Mouse (Mus musculus): ENCODE measurements around the gene Mad2l1bp. TPM values are rescaled to one million over a fixed set of nuclear protein-coding genes. Genes with fewer than 3 reads are reported as not detected.

The Mad2l1bp gene
- total RNA-seq, 2 experiments from 2014 or later, result 10.7 to 11.0 TPM

GRCm38 (mm10) chr17:46157131-46157530, 3.8 kb upstream of the Mad2l1bp start:
- no peak for DNase-seq (ENCODE audit: extremely low spot score in 1 of 2, low spot score in 1 of 2)

DNA sequence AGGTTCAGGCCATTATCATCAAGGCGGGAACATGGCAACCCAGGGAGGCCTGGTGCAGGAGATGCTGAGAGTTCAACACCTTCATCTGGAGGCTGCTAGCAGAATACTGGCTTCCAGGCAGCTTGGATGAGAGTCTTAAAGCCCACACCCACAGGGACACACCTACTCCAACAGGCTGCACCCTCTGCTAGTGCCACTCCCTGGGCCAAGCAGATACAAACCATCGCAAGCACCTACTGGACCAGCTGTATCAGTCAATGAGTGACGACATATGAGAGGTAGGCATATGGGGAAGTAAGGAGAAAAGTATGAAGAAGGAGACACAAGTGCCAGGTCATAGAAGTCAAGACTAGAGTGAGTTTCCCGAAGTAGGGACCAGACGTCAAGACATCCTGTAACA, 3.3 kb upstream of the Mad2l1bp start:
- no peak for DNase-seq (ENCODE audit: extremely low spot score in 1 of 2, low spot score in 1 of 2)

DNA sequence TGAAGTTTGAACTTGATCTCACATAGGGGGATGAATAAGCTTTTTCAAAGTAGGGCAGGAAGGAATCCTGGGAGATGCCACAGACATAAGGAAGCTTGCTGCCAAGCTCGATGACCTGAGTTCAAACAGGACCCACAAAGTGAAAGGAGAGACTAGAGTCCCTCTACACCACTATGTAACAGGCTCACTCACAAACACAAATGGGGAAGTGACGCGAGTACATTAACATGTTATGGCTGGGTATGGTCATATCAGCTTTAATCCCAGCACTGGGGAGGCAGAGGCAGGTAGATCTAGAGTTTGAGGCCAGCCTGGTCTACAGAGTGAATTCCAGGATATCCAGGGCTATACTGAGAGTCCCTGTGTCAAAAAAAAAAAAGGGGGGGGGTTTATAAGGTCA, 983 bp upstream of the Mad2l1bp start:
- DNase-seq (ENCODE audit: extremely low spot score in 1 of 2, low spot score in 1 of 2), result no peak

DNA sequence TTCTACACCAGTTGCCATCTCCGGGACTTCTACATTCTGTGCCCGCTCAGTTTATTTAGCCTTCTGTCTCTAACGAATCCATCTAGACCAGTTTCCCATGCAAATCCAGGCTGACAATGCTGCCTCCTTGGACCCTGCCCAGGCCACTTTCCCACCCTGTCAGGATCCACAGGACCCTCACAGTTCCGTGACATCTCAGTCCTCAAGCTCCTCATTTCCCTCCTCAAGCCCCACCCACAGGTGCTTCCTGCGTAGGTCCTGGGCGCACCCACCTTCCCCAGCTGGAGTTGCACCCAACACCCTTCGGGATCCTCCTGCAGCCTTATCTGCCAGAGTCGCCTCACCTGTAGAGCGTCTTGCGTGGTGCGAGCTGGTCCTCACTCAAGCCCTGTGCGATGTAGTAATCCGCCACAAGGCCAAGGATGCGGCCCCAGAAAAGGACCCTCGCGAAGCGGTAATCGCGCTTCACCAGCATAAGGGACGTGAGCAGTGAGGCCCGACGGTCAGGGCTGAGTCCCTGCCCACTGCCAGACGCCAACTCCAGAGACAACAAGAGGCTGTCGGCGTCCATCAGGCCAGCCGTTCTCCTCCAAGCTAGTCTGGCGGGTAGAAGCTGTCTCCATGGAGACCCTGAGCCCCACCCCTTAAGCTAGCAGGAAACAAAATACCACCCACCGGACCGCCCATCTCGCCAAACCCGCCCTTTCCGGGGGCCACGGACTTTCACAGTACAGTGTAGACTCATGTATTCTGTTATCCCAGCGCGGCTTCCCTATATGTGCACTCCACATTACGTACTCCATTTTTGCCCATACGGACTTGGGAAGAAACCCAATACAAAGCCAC, 9.6 kb downstream of the Mad2l1bp start, which contains the start of gene Rsph9:
Rsph9 (minus strand) TSS at position 639 of the 846 bp plus-strand sequence.
- DNase-seq (ENCODE audit: extremely low spot score in 1 of 2, low spot score in 1 of 2), result peak; percentile 62 to 71

GRCm38 (mm10) chr17:46139872-46140271, 13.5 kb downstream of the Mad2l1bp start:
- DNase-seq (ENCODE audit: extremely low spot score in 1 of 2, low spot score in 1 of 2), result no peak

DNA sequence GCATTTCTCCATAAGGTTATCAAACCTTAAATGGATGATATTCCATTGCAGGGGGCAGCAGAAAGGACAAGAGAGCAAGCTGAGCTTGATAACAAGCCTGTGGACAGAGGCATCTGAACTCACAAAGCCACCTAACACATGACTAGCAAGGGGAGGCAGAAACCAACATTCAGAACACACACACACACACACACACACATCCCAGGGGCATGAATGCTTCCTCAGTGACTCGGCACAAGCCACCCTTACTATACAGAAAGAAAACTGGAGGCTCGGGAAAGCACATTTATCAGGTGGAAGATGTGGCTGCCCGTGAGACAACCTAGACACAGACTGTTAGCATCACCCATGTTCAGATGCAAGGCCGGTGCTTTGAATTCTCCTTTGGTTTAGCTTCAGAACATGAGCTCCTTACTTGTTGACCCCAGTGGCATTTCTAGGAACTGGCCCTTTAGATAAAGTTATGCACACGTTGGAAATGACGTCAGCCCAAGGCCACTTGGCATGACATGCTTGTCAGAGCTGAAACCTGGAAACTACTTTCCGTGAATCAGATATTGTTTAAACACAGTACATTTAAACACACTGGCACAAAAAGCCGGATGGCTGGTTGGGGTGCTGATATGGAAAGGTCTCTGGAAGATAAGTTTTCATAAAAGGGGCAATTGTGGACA, 14.7 kb downstream of the Mad2l1bp start:
- no peak for DNase-seq (ENCODE audit: extremely low spot score in 1 of 2, low spot score in 1 of 2)

GRCm38 (mm10) chr17:46132862-46133261, 20.5 kb downstream of the Mad2l1bp start:
- no peak for DNase-seq (ENCODE audit: extremely low spot score in 1 of 2, low spot score in 1 of 2)

DNA sequence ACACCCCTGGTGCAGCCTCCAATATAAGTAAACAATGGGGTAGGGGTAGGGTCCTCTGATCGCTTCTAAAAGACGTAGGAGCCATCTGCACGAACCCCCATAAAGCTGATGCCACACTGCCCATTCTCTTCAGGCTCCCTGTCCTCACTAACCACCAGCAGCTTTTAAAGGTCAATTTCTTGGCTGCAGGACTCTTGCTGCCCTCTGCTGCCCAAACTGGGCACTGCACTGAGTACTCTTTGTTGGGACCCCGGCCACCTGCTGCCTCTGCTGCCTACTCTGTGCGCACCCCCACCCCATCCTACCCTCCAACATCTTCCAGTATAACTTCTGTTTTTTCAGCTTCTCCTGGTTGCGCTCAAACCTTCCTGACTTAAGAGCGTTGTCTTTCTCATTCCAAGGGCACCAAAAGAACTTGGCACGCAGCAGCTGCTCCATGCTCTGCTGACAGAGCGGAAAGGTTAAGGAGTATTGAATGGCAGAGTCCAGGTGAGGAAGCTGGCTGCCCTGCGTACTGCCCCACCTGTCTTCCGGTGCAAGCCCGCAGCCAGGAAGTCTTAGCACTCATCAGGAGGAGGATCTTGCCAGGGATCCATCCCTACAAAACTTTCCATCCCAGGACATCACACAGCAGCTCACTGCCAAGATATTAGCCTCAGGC, 21.2 kb downstream of the Mad2l1bp start:
- peak; percentile 60 to 89 for DNase-seq (ENCODE audit: extremely low spot score in 1 of 2, low spot score in 1 of 2)

GRCm38 (mm10) chr17:46129741-46130498, 23.4 kb downstream of the Mad2l1bp start:
- DNase-seq (ENCODE audit: extremely low spot score in 1 of 2, low spot score in 1 of 2), result no peak

DNA sequence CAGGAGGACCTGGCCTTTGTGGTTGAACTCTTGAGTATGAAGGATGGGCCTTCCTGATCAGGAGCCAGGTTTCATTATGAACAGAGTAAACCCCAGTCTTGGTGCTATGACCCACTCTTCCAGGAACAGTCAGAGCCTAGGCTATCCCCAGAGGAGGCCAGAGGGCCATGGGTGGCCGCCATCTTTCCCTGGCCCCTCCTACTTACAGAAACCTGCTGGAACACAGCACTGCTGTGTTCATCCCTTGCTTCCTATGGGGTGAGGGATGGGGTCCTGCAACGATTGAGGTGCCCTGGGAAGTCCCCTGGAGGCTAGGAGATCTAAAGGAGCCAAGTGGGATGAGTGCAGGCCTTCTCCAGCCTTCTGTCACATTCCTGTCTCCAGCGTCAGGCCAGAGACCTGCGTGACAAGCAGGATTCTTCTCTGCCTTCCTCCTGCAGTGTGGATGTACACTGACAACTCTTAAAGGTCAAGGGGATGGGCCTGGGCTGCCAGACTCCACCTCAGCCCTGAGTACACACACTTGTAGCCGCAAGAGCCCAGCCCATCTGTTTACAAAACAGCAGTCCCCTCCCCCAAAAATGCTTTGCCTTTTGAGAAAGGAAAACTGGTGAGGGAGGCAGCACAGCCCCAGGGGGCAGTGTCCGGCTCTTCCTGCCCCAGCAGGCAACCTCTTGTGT, 25.4 kb downstream of the Mad2l1bp start:
- DNase-seq (ENCODE audit: extremely low spot score in 1 of 2, low spot score in 1 of 2), result no peak

DNA sequence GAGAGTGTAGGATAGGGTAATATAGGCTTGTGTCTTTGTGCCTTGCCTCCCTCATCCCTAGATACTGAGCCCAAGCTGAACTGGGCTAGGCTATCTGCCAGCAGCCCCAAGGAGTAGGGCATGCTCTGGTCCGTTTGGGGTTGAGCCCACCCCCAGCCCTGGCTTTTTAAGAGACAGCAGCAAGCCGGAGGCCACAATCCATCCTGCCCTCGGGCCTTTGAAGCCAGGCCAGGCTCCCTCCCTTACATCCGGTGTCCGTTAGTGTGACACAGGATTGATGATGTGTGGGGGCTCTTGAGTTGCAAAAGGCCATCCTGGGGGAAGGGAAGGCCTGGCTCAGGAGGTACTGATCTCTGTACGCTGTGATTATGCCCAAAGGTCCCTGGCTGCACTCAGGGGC, 26.7 kb downstream of the Mad2l1bp start:
- no peak for DNase-seq (ENCODE audit: extremely low spot score in 1 of 2, low spot score in 1 of 2)

- DNase-seq (ENCODE audit: extremely low spot score in 1 of 2, low spot score in 1 of 2), result no peak
These were observed 29.2 kb downstream of the Mad2l1bp start for GRCm38 (mm10) chr17:46123953-46124700.

DNA sequence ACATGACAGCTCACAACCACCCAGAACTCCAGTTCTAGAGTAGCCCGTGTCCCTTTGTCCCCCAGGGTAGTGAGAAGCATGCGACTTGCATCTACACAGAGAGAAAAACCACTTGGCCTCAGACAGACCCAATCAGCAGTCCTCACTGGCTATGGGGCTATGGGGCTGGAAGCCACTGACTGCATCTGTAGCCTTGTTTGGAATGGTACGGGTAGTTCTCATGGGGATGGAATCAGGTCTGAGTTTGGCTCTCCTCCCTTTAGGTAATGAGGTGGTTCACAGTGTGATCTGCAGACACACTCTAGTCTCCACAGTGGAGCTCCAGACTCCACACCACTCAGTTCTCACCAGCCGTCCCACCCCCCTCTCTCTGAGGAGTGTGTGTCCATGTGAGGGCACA, 30.1 kb downstream of the Mad2l1bp start:
- no peak for DNase-seq (ENCODE audit: extremely low spot score in 1 of 2, low spot score in 1 of 2)

GRCm38 (mm10) chr17:46122791-46123190, 30.6 kb downstream of the Mad2l1bp start:
- no peak for DNase-seq (ENCODE audit: extremely low spot score in 1 of 2, low spot score in 1 of 2)

DNA sequence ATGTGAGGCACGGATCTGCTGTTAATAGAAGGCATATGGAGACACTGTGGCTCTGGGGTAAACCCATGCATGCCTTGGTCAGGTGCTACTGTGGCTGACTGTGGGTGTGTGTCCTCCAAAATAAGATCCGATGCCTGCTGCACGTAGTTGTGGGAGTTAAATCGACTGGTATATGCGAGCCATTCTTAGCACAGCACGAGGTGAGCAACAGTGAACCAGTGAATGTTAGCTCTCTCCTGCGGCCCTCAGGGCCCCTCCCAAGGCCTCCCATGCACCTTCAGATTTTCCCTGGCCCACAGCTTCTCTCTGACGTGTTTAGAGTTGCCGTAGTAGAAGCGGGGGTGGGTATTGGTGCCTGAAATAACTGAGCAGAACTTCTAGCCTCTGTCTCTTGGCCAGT, 33.7 kb downstream of the Mad2l1bp start:
- no peak for DNase-seq (ENCODE audit: extremely low spot score in 1 of 2, low spot score in 1 of 2)

DNA sequence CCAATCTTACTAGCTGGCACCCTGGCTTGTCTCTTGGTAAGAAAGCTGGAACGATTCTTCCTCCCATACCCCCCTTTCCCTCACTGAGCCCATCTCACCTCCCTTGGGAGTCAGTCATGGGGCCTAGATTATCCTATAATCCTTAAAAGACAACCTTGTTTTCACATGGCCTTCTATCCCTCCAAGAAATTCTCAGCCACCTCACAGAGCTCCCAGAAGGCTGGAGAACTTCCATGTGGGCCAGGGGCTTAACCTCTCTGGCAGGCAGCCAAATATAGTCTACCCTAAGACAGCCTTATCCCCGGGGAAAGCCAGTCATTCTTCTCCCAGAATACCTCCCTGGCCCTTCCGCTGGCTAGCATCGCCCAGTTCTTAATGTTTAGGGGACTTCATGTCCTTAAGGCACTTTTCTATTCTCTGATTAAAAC, 34.9 kb downstream of the Mad2l1bp start:
- DNase-seq (ENCODE audit: extremely low spot score in 1 of 2, low spot score in 1 of 2), result no peak

GRCm38 (mm10) chr17:46117623-46118422, 35.5 kb downstream of the Mad2l1bp start:
- no peak for DNase-seq (ENCODE audit: extremely low spot score in 1 of 2, low spot score in 1 of 2)

DNA sequence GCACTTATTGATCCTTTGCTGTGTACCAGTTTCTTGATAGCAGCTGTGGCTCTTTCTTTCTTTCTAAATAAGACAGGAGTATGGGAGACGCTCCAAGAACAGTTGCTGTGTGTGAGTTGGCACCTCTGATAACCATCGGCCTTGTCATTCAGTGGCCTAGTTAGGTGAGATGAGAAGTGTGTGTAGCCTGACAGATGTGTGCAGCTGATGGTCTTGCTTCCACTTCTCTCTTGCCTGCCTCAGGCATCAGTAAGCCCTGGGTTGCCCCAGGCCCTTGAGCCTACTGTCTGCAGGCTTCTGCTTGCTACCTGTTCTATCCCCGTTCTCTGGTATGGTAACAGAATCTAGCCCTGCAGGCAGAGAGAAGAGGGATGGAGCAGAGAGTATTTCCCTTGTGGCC, 36.5 kb downstream of the Mad2l1bp start:
- DNase-seq (ENCODE audit: extremely low spot score in 1 of 2, low spot score in 1 of 2), result no peak
